Mouse (Mus musculus) embryonic facial prominence, embryonic 11.5 days (tissue): ENCODE measurements around the gene Rhbdd1. TPM values are rescaled to one million over a fixed set of nuclear protein-coding genes. Genes with fewer than 3 reads are reported as not detected.

Experiments used
- ATAC-seq: fragments of 200-750 bp; cut with Nextera tagmentation; replicated peaks from 2 replicates; pipeline ENCODE4 v1.8.0; 2017; ENCODE audit warnings: low read depth; ENCODE audit not compliant: insufficient number of reproducible peaks, low FRiP score, low TSS enrichment
- DNase-seq: peaks from one replicate; pipeline ENCODE4 v3.0.0-alpha.2; 2015; ENCODE audit warnings: low spot score
- H3K27ac ChIP-seq: fragments of 300-500 bp; sonication (generic); replicated peaks from 2 replicates; pipeline ENCODE4 v1.5.1; 2014; ENCODE audit warnings: mild to moderate bottlenecking, low read depth, low read length, control low read depth
- H3K27me3 ChIP-seq: fragments of 300-500 bp; sonication (generic); 2 replicates; pipeline ENCODE4 v1.6.1; 2014; ENCODE audit warnings: mild to moderate bottlenecking, low read length, moderate library complexity, mixed read lengths; ENCODE audit not compliant: control insufficient read depth, insufficient read depth
- H3K36me3 ChIP-seq: fragments of 300-500 bp; sonication (generic); replicated peaks from 2 replicates; pipeline ENCODE4 v1.6.1; 2014; ENCODE audit warnings: low read depth, mild to moderate bottlenecking, low read length, moderate library complexity, mixed read lengths; ENCODE audit not compliant: control insufficient read depth, insufficient read depth
- H3K4me1 ChIP-seq: fragments of 300-500 bp; sonication (generic); 2 replicates; pipeline ENCODE4 v1.6.1; 2014; ENCODE audit warnings: low read length, mixed read lengths; ENCODE audit not compliant: control insufficient read depth, insufficient read depth
- H3K4me2 ChIP-seq: fragments of 300-500 bp; sonication (generic); 2 replicates; pipeline ENCODE4 v1.6.1; 2014; ENCODE audit warnings: low read depth, mild to moderate bottlenecking, control low read depth, low read length, moderate library complexity
- H3K4me3 ChIP-seq: fragments of 300-500 bp; sonication (generic); 2 replicates; pipeline ENCODE4 v1.5.1; 2014; ENCODE audit warnings: low read depth, low read length, control low read depth
- H3K9ac ChIP-seq: fragments of 300-500 bp; sonication (generic); replicated peaks from 2 replicates; pipeline ENCODE4 v1.6.1; 2014; ENCODE audit warnings: mild to moderate bottlenecking, control low read depth, low read length
- H3K9me3 ChIP-seq: fragments of 300-500 bp; sonication (generic); replicated peaks from 2 replicates; pipeline ENCODE4 v1.6.1; 2016; ENCODE audit warnings: mild to moderate bottlenecking, low read length, inconsistent platforms, mixed read lengths; ENCODE audit not compliant: control insufficient read depth
- WGBS: fragments of 180-500 bp; shearing (Covaris S2); extraction: QIAGEN DNeasy Blood & Tissue Kit; methylation state at CpG from one replicate; pipeline ENCODE4 v1.1.7; 2014; 5-methylcytosine and 5-hydroxymethylcytosine counted together
- polyA plus RNA-seq: library from polyadenylated mRNA; unstranded; fragments of >200 nt; fragmentation: Nextera tagmentation; extraction: Ambion mirVana; gene quantifications from 2 replicates; pipeline ENCODE4 v1.2.1, GENCODE M21; 2014

Rhbdd1 gene
- polyA plus RNA-seq, 1 experiment from 2014 or later = 6.7 TPM

GRCm38 (mm10) chr1:82432919-82433648 is 116.8 kb downstream of the Rhbdd1 start:
- ATAC-seq (peak; percentile 75), DNase-seq (peak; percentile 78)
- Histone ChIP-seq H3K27me3 (no peaks in the 10 kb centered on the region), H3K27ac (no peak overlapping the region), H3K9ac (no peak overlapping the region), H3K9me3 (no peaks in the 10 kb centered on the region), H3K36me3 (no peaks in the 10 kb centered on the region), H3K4me3 (no peak overlapping the region), H3K4me1 (no peaks in the 10 kb centered on the region), H3K4me2 (no peak overlapping the region)
- 64% methylated on average over 15 of the region's 15 CpGs for WGBS

- H3K27me3 ChIP-seq = no peaks in the 10 kb centered on the region
- DNase-seq (no peak), ATAC-seq (peak; percentile 44; the same call in 1 of the 2 replicates)
- 82% methylated on average over 5 of the region's 5 CpGs for WGBS
- no peaks in the 10 kb centered on the region for H3K36me3 ChIP-seq
- no peak overlapping the region for H3K4me3 ChIP-seq
- no peak overlapping the region for H3K4me2 ChIP-seq
- no peak overlapping the region for H3K27ac ChIP-seq
- no peaks in the 10 kb centered on the region for H3K4me1 ChIP-seq
- H3K9me3 ChIP-seq = no peaks in the 10 kb centered on the region
- no peak overlapping the region for H3K9ac ChIP-seq
Measured at GRCm38 (mm10) chr1:82433649-82434005, 117.4 kb downstream of the Rhbdd1 start.

GRCm38 (mm10) chr1:82437273-82437672 is 121.0 kb downstream of the Rhbdd1 start:
- Histone ChIP-seq H3K36me3 (no peaks in the 10 kb centered on the region), H3K27ac (no peak overlapping the region), H3K27me3 (no peaks in the 10 kb centered on the region), H3K4me1 (no peaks in the 10 kb centered on the region), H3K9me3 (no peaks in the 10 kb centered on the region), H3K9ac (no peak overlapping the region), H3K4me2 (no peak overlapping the region), H3K4me3 (no peak overlapping the region)
- WGBS = 86% methylated on average over 3 of the region's 3 CpGs
- DNase-seq (no peak), ATAC-seq (no peak)

GRCm38 (mm10) chr1:82440123-82440522 is 123.9 kb downstream of the Rhbdd1 start:
- DNase-seq (no peak), ATAC-seq (no peak)
- 67% methylated on average over 1 of the region's 1 CpGs for WGBS
- Histone ChIP-seq H3K4me1 (no peaks in the 10 kb centered on the region), H3K27me3 (no peaks in the 10 kb centered on the region), H3K4me2 (no peak overlapping the region), H3K4me3 (no peak overlapping the region), H3K27ac (no peak overlapping the region), H3K9me3 (no peaks in the 10 kb centered on the region), H3K36me3 (no peaks in the 10 kb centered on the region), H3K9ac (no peak overlapping the region)

- ATAC-seq (no peak), DNase-seq (no peak)
- H3K27ac ChIP-seq = no peak overlapping the region
- H3K9me3 ChIP-seq = no peaks in the 10 kb centered on the region
- no peak overlapping the region for H3K4me3 ChIP-seq
- H3K27me3 ChIP-seq = no peaks in the 10 kb centered on the region
- H3K4me2 ChIP-seq = no peak overlapping the region
- H3K4me1 ChIP-seq = no peaks in the 10 kb centered on the region
- 67% methylated on average over 4 of the region's 4 CpGs for WGBS
- H3K36me3 ChIP-seq = no peaks in the 10 kb centered on the region
- H3K9ac ChIP-seq = no peak overlapping the region
Measured at GRCm38 (mm10) chr1:82443517-82443916, 127.3 kb downstream of the Rhbdd1 start.

- H3K9me3 ChIP-seq = no peaks in the 10 kb centered on the region
- no peaks in the 10 kb centered on the region for H3K4me1 ChIP-seq
- DNase-seq (no peak), ATAC-seq (no peak)
- no peaks in the 10 kb centered on the region for H3K36me3 ChIP-seq
- H3K27me3 ChIP-seq = no peaks in the 10 kb centered on the region
- H3K9ac ChIP-seq = no peak overlapping the region
- whole genome bisulfite sequencing = 93% methylated on average over 7 of the region's 7 CpGs
- no peak overlapping the region for H3K4me3 ChIP-seq
- H3K4me2 ChIP-seq = no peak overlapping the region
- no peak overlapping the region for H3K27ac ChIP-seq
Measured at GRCm38 (mm10) chr1:82446049-82446448, 129.8 kb downstream of the Rhbdd1 start.

- H3K27ac ChIP-seq = no peak overlapping the region
- ATAC-seq (no peak), DNase-seq (no peak)
- no peaks in the 10 kb centered on the region for H3K9me3 ChIP-seq
- no peak overlapping the region for H3K4me2 ChIP-seq
- 90% methylated on average over 4 of the region's 4 CpGs for WGBS
- no peaks in the 10 kb centered on the region for H3K27me3 ChIP-seq
- H3K9ac ChIP-seq = no peak overlapping the region
- H3K4me1 ChIP-seq = no peaks in the 10 kb centered on the region
- no peak overlapping the region for H3K4me3 ChIP-seq
- no peaks in the 10 kb centered on the region for H3K36me3 ChIP-seq
Measured at GRCm38 (mm10) chr1:82449851-82450250, 133.6 kb downstream of the Rhbdd1 start.

GRCm38 (mm10) chr1:82451927-82452651 is 135.8 kb downstream of the Rhbdd1 start:
- Histone ChIP-seq H3K9me3 (no peaks in the 10 kb centered on the region), H3K27ac (no peak overlapping the region), H3K4me2 (no peak overlapping the region), H3K4me3 (no peak overlapping the region), H3K4me1 (no peaks in the 10 kb centered on the region), H3K9ac (no peak overlapping the region), H3K36me3 (no peaks in the 10 kb centered on the region), H3K27me3 (no peaks in the 10 kb centered on the region)
- 34% methylated on average over 6 of the region's 6 CpGs for WGBS
- ATAC-seq (no peak), DNase-seq (no peak)
